Mouse (Mus musculus) WW6 (cell line): ENCODE results near the gene Nr1d2.
"Not testable (repeated sequence)": the region's sequence is repeated elsewhere in the genome, so short reads cannot be mapped to it uniquely, and the experiment has no call there.

Source experiments
- DNase-seq: peaks from one replicate; pipeline ENCODE4 v3.0.0-alpha.2; 2013; ENCODE audit warnings: low read depth, low spot score

Nr1d2 gene

DNA sequence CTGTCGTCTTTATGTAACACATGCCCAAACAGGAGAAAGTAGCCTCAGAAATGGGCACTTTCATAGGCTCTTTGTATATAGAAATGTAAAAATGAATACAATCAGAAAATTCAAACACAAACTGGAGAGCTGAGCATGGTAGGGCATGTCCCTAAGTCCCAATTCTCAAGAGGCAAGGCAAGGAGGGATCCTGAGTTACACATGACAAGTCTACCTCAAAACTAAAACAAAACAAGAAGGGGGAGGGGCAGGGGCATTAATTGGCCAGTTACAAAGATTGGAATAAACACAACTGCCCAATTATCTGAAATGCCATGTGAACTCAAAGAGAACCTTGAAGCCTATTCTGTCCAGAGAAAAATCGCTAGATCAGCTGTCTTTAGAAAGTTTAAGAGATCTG is 5.9 kb downstream of the Nr1d2 start:
- no peak for DNase-seq

DNA sequence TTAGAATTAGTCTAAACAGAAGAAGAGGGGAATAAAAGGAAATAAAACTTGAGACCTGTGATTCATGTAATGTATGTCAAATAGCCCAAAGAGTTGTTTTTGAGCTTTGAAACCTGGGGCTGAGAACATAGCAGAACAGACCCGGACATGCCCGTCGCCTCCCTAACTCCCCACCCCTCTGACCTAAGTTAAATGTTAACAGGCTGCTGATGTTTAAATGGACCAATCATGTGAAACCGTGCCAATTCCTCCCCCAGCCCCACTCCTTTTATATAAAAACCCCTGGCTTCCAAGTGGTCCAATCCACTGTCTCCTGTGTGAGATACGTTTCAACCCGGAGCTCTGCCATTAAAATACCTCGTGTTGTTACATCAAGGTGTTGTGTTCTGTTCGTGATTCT is 7.1 kb downstream of the Nr1d2 start:
- not testable (repeated sequence) for DNase-seq

DNA sequence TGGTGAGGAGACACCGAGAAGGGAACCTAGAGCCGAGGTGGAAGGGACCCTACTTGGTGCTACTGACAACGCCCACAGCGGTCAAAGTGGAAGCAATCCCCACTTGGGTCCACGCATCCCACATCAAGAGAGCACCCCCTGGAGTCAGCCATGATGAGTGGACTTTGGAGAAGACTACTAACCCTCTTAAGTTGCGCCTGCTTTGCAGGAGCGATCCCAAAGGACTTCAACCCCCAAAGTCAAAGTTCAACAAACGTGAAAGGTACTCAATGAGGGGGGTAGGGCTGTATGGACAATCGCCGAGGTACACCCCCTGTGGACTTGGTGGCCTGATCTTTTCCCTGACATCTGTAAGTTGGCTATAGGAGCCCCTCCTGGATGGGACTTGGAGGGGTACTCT is 9.2 kb downstream of the Nr1d2 start:
- DNase-seq: not testable (repeated sequence)

DNA sequence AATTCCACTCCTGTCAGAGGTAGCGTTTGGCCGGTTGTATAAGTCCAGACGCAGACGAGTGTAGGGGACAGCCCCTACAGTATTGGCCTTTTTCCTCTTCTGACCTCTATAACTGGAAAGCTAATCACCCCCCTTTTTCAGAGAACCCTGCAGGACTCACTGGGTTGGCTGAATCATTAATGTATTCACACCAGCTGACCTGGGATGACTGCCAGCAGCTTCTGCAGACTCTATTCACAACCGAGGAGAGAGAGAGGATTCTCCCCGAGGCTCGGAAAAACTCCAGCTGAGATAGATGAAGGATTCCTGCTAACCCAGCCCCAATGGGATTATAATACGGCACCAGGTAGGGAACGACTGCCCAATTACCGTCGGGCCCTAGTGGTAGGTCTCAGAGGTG is 12.7 kb downstream of the Nr1d2 start:
- DNase-seq: not testable (repeated sequence)

DNA sequence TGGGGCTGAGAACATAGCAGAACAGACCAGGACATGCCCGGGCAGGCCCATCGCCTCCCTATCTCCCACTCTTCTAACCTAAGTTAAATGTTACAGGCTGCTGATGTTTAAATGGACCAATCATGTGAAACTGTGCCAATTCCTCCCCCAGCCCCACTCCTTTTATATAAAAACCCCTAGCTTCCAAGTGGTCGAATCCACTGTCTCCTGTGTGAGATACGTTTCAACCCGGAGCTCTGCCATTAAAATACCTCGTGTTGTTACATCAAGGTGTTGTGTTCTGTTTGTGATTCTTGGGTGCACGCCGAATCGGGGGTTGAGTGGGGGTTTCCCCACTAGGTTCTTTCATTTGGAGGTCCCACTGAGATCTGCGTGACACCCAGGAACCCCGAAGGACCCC is 13.5 kb downstream of the Nr1d2 start:
- not testable (repeated sequence) for DNase-seq

DNA sequence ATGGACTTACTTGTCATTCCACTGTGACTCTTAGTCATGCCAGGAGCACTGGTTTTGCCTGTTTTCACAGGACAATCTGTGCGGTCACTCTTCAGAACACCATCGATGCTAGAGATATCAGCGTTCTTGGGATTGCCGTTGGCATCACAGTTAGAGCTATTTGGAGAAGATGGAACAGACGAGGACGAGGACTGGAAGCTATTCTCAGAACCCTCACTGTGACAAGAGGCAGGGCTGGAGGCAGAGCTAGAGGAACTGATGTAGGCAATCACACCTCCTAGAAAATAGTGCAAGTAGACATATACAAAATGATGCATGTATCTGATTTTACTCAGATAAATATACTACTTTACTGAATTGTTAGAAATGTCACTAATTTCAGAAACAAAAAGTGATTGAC is 16.9 kb downstream of the Nr1d2 start:
- no peak for DNase-seq

DNA sequence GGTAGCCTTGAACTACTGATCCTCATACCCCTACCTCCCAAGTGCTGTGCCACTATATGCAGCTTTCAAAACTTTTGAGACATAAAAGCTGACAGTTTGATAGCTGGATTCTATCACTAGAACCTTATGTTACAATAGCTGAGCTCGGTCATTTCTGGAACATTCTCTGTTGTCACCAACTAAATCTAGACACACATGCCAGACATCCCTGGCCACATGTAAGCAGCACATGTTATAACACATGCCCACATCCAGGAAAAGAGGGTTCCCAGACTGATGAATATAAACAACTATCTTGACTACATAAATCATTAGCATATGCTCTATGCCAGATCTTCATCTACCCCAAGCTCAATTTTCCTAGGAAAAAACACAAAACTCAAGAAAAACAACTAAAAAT is 21.8 kb downstream of the Nr1d2 start:
- no peak for DNase-seq

DNA sequence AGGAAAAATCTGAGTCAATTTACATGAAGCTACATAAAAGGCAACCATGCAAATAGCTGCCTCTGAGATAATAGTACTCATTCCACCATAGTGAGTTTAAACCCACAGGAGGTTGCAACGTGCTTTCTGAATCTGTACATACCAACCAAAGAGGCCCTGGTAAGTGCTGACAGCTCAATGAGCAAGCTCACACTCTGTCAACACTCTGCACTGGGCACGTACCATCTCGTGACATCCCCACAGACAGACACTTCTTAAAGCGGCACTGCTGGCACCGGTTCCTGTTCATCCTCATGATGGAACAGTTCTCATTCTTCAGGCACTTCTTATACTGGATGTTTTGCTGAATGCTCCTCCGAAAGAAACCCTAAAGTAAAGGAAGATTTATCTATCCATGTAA is 22.5 kb downstream of the Nr1d2 start:
- no peak for DNase-seq

DNA sequence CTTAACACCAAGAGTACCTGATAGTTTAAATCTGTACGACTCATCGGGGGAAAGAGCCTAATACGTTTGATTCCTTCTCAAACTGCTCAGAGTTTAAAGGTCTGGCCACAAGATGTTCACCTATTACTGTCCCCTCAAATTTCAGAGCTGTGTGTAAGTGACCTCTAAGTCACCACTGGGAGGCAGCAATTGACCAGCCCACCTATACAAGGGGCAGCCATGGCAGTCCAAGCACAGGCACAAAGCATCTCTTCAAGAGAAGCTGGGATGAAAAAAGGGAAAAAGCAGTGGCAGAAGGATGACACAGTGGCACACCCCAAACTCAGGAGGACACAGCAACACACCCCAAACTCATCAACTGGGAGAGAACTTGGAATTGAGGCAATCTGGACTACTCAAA is 28.1 kb downstream of the Nr1d2 start:
- DNase-seq: no peak

DNA sequence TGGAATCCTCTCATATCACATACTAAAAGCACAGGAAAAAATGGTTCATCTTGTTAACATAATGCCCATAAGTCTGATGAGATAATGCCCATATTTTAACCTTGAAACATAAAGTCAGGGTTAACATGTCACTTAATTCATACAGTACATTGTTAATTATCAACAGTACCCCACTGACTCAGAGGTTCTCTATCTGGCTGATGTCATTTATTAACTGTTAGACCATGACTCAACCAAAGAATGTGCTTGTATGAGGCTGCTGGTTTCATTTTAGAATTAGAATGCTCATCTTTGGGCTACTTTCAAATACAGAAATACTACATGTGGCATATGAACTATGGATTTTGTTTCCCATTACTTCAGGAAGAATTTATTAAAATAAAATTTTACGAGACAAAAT is 34.6 kb downstream of the Nr1d2 start:
- not testable (repeated sequence) for DNase-seq

DNA sequence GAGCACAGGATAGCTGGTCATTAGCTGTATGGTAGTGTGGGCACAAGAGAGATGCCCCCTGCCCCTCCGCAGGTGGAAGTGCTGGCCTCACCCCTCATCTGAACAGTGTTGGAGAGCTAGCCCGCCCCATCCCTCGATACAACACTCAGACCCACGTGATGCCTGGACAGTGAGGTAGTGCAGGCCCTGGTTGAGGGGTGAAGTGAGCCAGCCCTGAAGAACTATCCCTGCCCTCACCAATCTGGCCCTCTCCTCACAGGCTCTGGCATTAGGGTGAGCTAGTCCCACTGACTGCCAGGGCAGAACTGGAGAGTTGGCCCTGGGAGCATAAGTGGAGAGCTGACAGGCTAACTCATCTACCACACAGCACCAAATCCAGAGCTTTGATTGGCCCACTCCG is 37.5 kb downstream of the Nr1d2 start:
- no peak for DNase-seq

DNA sequence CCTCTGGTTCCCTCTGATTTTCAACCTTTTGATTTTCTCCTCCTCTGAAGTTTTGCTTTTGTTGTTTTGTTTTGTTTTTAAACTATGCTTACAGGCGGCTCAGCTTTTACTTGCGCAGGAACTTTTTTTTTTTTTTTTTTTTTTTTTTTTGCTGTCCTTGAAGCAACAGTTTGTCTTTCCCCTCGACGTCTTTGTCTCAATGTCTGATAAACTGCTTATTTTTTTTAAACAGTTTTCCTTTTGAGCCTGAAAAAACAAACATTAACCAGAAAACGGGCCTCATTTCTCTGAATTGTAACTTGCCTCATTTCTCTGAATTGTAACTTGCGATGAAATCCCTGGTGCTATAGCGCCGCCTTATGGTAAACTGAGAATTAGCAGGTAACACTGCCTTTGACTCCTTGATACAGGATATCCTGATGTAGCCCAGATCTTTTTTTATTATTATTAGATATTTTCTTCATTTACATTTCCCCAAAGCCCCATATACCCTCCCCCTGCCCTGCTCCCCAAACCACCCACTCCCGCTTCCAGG is 52.0 kb downstream of the Nr1d2 start:
- DNase-seq: peak; percentile 5

DNA sequence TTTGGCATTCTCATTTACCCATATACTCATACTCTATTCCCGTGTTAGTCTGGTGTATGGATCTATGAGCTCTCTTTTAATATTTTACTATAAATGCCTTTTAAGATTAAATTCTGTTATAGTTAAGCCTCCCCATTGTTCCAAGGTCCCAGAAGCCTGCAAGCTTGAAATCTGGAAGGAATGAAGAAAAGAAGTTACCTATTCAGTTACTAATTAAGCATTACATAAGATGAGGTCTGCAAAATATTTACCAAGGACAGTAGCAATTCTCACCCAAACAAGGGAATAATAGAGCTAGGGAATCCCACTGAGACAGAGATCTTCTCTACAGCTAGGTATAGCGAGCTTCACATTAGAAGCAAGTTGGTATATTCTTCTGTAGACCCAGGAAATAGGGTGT is 61.4 kb downstream of the Nr1d2 start:
- DNase-seq: not testable (repeated sequence)

DNA sequence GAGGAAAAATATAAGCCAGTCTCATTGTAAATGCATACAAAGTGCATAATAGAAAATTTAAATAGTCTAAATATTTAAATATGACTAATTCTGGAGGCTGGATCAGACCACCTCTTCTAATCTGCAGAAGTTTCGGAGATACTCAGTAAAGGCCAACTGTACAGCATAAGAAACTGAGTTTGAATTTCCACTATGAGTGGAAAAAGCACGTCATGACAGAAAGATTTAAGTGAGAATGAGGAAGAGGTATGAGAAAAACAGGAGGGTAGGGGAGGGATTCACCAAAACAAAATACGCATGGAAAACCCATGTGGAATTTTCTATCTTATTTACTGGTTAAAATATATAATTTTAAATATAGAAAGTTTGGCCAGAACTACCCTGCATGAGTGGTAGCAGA is 71.3 kb downstream of the Nr1d2 start:
- no peak for DNase-seq

DNA sequence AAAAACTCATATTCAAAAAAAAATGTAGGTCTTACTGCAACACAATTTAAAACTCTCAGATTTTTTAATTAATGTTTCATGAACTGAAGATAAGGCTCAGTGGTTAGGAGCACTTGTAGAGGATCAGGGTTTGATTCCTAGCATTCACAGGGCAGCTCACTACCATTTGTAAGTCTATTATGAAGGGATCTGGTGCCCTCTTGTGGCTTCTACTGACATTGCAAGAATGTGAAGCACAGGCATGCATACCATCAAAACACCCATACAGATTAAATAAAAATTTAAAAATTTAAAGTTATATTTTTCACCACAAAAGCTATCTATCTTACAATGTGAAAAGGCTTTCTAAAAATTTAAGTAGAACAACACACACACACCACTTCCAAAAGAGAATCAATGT is 71.9 kb downstream of the Nr1d2 start:
- no peak for DNase-seq
